Mouse (Mus musculus) small intestine, adult 2 months (tissue): Measurements from ENCODE around the gene Polr2e.

ENCODE experiments used
- CTCF ChIP-seq: fragments of 200-500 bp; IDR thresholded peaks from 2 replicates; pipeline ENCODE4 v1.5.1; 2012; ENCODE audit warnings: low read depth, mild to moderate bottlenecking, control low read depth, inconsistent platforms, low read length, moderate library complexity, mixed read lengths; ENCODE audit not compliant: insufficient replicate concordance, insufficient read length; ENCODE audit errors: extremely low read depth
- POLR2A ChIP-seq: fragments of 200-500 bp; IDR thresholded peaks from 2 replicates; pipeline ENCODE4 v1.6.1; 2012; ENCODE audit warnings: low read depth, mild to moderate bottlenecking, control low read depth, inconsistent platforms, low read length, moderate library complexity

- TF ChIP-seq POLR2A (no peak), CTCF (no peak)
Observed at GRCm38 (mm10) chr10:80087483-80087882, 47.9 kb upstream of the Polr2e start.
